Comparison of ENCODE assay signal across 8 mouse cellular contexts in genomic region chr10:30629513-30629912, GRCm38 (mm10). TPM values are rescaled to one million over a fixed set of nuclear protein-coding genes. Genes with fewer than 3 reads are reported as not detected.
DNase-seq lines count a peak whose midpoint lies in the region; ATAC-seq and TF ChIP-seq lines count a peak whose summit lies in the region.

Hint3 (minus strand) TSS chr10:30629632.

- no peak within 1 kb of the TSS for H3K4me2 ChIP-seq in lung, embryonic 14.5 days
- no peak within 1 kb of the TSS for H3K4me2 ChIP-seq in embryonic facial prominence, embryonic 15.5 days (replicated peaks)
- H3K4me2 ChIP-seq in limb, embryonic 11.5 days (ENCODE audit: low read depth, severe bottlenecking): no peak within 1 kb of the TSS

- TF ChIP-seq CTCF in lung, embryonic 14.5 days (IDR thresholded peaks at IDR 0.05; ENCODE audit: low read depth): no peak

- intact Hi-C loops in heart, postnatal 10 days (cut with DNase I): no loop called here

- no peaks in the 10 kb centered on the region for H3K36me3 ChIP-seq in lung, embryonic 14.5 days (ENCODE audit: insufficient read depth)
- H3K36me3 ChIP-seq in embryonic facial prominence, embryonic 15.5 days: no peaks in the 10 kb centered on the region
- H3K36me3 ChIP-seq in limb, embryonic 11.5 days (ENCODE audit: control insufficient read depth, insufficient read depth, low read length): no peaks in the 10 kb centered on the region

- no peaks in the 10 kb centered on the region for H3K4me1 ChIP-seq in lung, embryonic 14.5 days (ENCODE audit: insufficient read depth)
- no peaks in the 10 kb centered on the region for H3K4me1 ChIP-seq in embryonic facial prominence, embryonic 15.5 days
- no peaks in the 10 kb centered on the region for H3K4me1 ChIP-seq in limb, embryonic 11.5 days (ENCODE audit: control insufficient read depth, insufficient read depth, low read length)

- no peak within 1 kb of the TSS for H3K27ac ChIP-seq in lung, embryonic 14.5 days (ENCODE audit: low read depth)
- no peak within 1 kb of the TSS for H3K27ac ChIP-seq in embryonic facial prominence, embryonic 15.5 days (replicated peaks)
- no peak within 1 kb of the TSS for H3K27ac ChIP-seq in limb, embryonic 11.5 days (replicated peaks; ENCODE audit: low read depth, low read length)

- WGBS in lung, embryonic 14.5 days: 74% methylated on average over 3 of the region's 3 CpGs
- WGBS in embryonic facial prominence, embryonic 15.5 days: 71% methylated on average over 3 of the region's 3 CpGs
- 88% methylated on average over 3 of the region's 3 CpGs for WGBS in limb, embryonic 11.5 days

- no peak within 1 kb of the TSS for H3K4me3 ChIP-seq in lung, embryonic 14.5 days (ENCODE audit: low read depth, low read length)
- H3K4me3 ChIP-seq in embryonic facial prominence, embryonic 15.5 days (replicated peaks): no peak within 1 kb of the TSS
- H3K4me3 ChIP-seq in limb, embryonic 11.5 days (ENCODE audit: low read depth, low read length): no peak within 1 kb of the TSS

- no peak for DNase-seq in lung, embryonic 14.5 days
- no peak for DNase-seq in lung, postnatal 10 days
- no peak for DNase-seq in heart, postnatal 10 days
- no peak for DNase-seq in limb, embryonic 11.5 days (ENCODE audit: low spot score)
- no peak for DNase-seq in urinary bladder, postnatal 25 days (ENCODE audit: low spot score)
- no peak for DNase-seq in embryo, embryonic 9.5 days (ENCODE audit: extremely low spot score)

- no peak within 1 kb of the TSS for H3K9ac ChIP-seq in lung, embryonic 14.5 days
- no peak within 1 kb of the TSS for H3K9ac ChIP-seq in embryonic facial prominence, embryonic 15.5 days
- H3K9ac ChIP-seq in limb, embryonic 11.5 days (ENCODE audit: low read length): no peak within 1 kb of the TSS

- no peaks in the 10 kb centered on the region for H3K9me3 ChIP-seq in lung, embryonic 14.5 days (ENCODE audit: low read depth, low read length)
- no peaks in the 10 kb centered on the region for H3K9me3 ChIP-seq in embryonic facial prominence, embryonic 15.5 days (replicated peaks)
- H3K9me3 ChIP-seq in limb, embryonic 11.5 days (ENCODE audit: control insufficient read depth, low read length): no peaks in the 10 kb centered on the region

- ATAC-seq in lung, embryonic 14.5 days (ENCODE audit: insufficient read depth): no peak
- no peak for ATAC-seq in embryonic facial prominence, embryonic 15.5 days (ENCODE audit: insufficient number of reproducible peaks, low FRiP score, low TSS enrichment, low read depth)
- no peak for ATAC-seq in limb, embryonic 11.5 days (ENCODE audit: insufficient number of reproducible peaks, low FRiP score, low TSS enrichment, low read depth)
- ATAC-seq in cerebellum, adult (ENCODE audit: insufficient number of reproducible peaks, low FRiP score, low TSS enrichment): no peak

- H3K27me3 ChIP-seq in lung, embryonic 14.5 days (ENCODE audit: insufficient read depth, low read length): no peaks in the 10 kb centered on the region
- no peaks in the 10 kb centered on the region for H3K27me3 ChIP-seq in embryonic facial prominence, embryonic 15.5 days
- H3K27me3 ChIP-seq in limb, embryonic 11.5 days (ENCODE audit: control insufficient read depth, insufficient read depth, low read length): no peaks in the 10 kb centered on the region

RNA-seq across cellular contexts. Expression of gene Hint3, which starts in this region (rescaled TPM):
- polyA plus RNA-seq in lung, embryonic 14.5 days (2014; fragmentation: Nextera tagmentation; extraction: Ambion mirVana): 21.5 and 22.8 TPM in 2 replicates
- 20.1 and 21.5 TPM in 2 replicates for polyA plus RNA-seq in embryonic facial prominence, embryonic 15.5 days (2015; fragmentation: Nextera tagmentation; extraction: Ambion mirVana)
- 10 to 100 TPM; 51.6 to 52.4 TPM for total RNA-seq in heart, postnatal 10 days (2021)
- polyA plus RNA-seq in limb, embryonic 11.5 days (2014; fragmentation: Nextera tagmentation; extraction: Ambion mirVana): 14.1 and 18.1 TPM in 2 replicates
